Mouse (Mus musculus): ENCODE data around the gene Trp73. TPM values are rescaled to one million over a fixed set of nuclear protein-coding genes. Genes with fewer than 3 reads are reported as not detected.

Gene Trp73
- total RNA-seq, 2 experiments from 2014 or later: not detected

DNA sequence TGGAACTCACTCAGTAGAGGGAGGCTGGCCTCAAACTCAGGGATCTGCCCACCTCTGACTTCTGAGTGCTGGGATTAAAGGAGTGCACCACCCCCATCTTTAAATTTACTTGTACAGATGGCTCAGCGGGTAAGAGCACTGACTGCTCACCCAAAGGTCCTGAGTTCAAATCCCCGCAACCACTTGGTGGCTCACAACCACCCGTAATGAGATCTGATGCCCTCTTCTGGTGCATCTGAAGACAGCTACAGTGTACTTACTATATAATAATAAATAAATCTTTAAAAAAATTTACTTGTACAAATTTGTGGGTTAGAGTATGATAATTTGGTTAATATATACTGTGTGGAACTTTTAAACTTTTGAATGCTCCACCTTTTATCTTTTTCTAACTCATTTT is 4.7 kb upstream of the Trp73 start:
- intact Hi-C loops (cut with DNase I): no loop called here

DNA sequence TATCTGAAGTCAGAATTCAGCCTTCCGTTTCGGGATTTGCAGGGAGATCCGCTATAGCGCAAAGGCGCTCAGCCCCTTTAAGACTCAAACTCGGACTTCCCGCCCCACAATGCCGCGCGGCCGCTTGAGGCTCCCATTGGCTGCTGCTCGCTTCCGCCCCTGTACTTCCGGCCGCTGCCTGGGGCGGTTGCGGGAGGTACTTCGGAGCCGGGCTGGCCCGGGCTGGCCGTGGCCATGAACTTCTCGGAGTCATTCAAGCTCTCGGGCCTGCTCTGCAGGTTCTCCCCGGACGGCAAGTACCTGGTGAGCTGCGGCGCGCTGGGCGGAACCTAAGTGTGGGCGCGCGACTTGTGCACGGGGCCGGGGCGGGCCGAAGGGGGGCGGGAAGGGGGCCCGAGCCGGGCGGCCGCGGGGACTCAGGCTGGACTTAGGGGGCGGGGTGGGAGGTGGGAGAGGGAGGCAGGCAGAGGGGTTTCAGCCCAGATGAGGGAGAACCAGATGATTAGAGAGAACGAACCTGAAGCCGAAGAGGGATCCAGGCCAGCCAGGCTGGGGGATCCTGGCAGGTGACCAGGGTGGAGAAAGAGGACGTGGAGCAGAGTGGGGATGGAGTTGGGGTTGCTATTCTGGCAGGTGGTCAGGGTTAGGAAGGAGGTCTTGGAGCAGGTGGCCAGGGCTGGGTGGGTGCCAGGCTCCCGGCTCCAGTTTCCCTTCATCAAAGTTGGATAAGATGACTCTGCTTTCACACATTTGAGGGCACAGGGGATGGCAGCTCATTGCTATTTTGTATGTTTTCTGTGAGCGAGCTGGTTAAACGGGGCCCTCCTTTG is 2.4 kb upstream of the Trp73 start, which contains the start of gene Wrap73:
Wrap73 (plus strand) TSS at position 162 of the 830 bp plus-strand sequence.
- intact Hi-C loops (cut with DNase I): no loop called here
- DNase-seq: peak; percentile 82 to 85

More for the DNA sequence above, 4.7 kb upstream of the Trp73 start:
- no peak for DNase-seq

DNA sequence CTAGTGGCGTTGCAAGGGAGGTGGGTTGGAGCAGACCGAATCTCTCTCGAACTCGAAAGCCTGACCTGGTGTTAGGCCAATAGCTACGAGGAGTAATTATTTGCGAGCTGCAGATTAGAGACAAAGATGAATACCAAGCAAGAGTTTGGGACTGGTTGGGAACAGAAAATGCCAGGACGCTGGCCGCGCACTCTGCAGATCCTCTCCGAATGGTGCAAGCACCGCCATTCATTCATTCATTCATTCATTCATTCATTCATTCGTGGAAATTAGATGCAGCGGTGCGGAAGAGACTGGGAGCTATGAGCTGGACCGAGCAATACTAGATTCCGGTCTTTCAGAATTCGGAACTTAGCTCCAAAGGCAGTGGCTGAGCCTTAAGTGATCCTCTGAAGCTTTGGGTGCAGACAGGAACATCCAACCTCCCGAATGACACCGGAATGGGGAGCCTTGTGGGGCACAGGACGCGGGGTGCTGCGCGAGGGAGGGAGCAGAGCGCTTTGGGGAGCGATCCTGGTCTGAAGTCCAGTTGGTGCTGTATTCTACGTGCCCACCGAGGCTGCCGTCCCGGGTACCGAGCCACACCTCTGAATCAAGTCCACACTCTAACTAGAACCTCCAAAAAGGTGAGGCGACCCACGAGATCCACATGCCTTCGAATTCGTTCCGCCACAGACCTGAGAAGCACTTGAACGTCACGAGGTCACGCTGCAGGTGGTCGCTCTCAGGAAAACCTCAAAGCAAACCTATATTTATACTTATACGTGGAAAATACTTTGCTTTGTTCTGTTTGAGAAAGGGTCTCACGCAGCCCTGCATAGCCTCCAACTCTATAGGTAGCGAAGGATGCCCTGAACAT is 1.2 kb upstream of the Trp73 start:
- intact Hi-C loops (cut with DNase I): no loop called here
- no peak for DNase-seq

DNA sequence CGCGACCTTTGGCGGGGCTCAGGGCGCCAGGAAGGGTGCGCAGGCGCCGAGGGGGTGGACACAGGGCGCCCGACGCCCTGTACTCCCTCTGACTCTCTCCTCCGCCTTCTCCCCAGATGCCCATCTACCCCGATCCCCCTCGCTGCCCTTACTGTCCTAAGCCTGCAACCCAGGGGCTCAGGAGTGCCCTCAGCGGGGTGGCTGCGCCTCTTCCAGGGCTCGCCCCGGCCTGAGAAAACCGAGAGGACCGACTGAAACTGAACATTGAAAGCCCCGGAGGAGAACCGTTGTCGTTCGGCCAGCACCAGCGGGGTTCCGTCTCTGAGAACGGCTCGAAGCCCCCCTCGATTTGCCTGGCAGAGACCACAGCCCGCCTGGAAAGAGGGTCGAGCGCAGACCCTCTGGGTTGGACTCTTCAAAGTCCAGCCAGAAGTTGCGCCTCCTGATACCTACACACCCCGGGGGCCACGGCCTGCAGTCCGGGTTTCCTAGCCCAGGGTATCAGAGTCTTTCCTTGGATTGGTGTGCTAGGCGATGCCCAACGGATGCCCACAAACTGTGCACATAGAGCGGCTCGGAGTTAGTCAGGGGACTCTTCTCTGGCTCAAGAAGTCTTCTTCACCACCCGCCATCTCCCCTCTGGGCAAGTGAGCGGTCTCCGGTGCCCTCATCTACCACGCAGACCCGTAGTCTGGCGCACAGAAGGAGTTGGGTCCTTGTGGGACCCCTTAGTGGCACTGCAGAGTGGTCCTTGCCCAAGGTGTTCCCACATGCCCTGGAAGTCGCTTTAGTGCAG is 403 bp upstream of the Trp73 start:
- intact Hi-C loops (cut with DNase I): no loop called here
- DNase-seq: no peak

DNA sequence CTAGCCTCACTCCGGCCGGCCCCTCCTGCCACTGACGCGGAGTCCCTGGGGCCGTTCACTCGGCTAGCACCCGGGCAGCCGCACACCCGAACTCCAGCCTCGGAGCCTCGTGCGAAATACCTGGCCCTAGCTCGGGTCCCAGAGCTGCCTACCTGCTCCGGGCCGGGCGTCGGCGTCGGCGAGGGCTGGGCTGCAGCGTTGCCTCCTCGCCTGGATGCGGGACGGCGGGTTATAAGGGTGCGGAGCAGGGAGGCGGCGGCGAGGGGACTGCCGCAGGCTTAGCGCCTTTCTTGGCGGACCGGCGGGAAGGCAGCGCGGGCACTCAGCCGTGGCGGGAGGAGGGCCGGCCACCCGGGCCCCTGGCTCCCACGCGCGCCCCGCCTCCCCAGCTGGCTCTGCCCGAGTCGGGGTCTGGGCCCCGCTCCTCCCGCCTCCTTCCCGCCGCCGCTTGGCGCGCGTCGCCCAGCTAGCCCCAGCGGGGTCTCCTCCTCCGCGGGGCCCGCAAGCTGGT is 282 bp downstream of the Trp73 start:
- no peak for DNase-seq
- intact Hi-C loops (cut with DNase I): no loop called here

DNA sequence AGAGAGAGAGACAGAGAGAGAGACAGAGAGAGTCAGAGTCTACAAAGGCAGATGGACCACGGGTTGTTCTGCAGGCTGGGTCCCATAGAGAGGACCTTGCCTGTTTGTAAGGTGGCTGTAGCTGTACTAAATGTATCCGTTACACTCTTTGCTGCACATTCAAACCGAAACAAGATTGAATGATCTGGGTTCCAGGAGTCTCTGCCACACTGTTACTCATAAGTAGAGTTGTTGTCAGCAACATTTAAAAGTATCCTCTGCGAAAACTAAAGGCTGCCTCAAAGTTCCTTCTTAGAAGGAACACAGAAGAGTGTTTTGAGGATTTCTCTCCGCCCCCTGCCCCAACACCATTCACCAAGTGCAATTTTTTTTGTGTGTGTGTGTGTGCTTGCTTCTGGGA is 2.9 kb downstream of the Trp73 start:
- intact Hi-C loops (cut with DNase I): no loop called here
- DNase-seq: no peak

DNA sequence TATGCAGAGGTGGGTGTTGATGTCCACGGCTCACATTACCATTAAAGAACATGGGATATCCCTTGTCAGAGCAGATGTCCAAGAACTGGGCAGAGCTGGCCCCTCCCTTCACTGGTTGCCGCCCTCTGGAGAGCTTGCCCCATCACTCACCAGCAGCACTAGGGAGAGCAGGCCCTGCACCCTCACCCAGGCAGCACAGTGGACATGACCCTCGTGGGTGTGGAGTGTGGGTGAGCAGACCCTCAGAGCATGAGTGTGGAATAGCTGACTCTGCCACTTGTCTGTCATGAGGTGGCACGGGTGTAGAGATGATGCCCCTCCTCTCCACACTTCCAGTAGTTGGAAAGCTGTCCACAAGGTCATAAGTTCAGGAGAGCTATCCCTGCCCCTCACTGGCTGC is 5.2 kb downstream of the Trp73 start:
- intact Hi-C loops (cut with DNase I): no loop called here
- no peak for DNase-seq

DNA sequence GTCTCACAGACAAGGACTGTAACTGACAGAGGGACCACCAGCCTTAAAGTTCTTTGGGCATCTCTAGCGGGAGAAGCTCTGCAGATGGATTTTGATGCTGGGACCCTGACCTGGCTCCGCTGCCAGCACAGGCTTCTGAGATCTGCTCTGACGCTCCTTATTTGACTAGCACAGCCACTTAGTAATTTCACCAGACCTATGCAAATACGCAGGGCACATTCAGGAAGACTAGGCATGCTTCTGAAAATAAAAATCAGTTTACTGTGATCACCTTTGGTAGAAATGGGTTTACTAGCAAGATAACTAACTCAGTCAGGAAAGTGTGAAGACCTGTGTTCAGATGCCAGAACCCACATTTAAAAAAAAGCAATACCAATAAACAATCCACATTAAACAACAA is 8.1 kb downstream of the Trp73 start:
- intact Hi-C loops (cut with DNase I): no loop called here
- DNase-seq: no peak

DNA sequence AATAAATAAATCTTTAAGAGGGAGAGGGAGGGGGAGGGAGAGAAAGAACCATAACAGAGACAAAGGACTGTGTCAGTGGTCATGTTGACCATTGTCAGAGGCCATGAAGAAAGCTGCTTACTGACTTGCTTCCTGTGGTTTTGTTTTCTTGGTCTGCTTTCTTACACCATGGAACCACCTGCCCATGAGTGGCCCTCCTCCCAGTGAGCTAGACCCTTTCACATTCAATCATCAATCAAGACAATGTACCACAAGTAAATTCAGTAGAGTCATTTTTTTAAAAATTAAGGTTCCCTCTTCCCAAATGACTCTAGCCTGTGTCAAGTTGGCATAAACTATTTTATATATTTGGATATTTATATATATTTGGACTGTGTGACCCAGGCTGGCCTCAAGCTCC is 10.1 kb downstream of the Trp73 start:
- no peak for DNase-seq
- intact Hi-C loops (cut with DNase I): no loop called here

DNA sequence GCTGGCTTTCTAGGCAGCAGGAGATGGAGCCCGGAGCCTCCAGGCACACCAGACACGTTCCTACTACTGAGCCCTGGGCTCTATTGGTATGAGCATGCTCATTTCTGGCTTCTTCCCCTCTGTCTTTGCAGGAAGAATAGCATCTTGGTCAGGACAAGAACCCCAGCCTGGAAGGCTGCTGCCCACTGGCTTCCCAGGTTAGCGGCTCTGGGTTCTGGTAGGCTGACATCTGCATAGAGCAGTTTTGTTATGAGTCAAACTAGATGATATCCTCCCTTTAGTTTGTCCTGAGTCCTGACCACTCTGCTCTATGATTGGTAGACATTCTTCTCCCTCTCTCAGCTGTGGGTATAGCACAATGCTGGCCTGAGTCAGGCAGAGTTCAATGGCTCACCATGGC is 12.7 kb downstream of the Trp73 start:
- intact Hi-C loops (cut with DNase I): no loop called here
- DNase-seq: no peak

DNA sequence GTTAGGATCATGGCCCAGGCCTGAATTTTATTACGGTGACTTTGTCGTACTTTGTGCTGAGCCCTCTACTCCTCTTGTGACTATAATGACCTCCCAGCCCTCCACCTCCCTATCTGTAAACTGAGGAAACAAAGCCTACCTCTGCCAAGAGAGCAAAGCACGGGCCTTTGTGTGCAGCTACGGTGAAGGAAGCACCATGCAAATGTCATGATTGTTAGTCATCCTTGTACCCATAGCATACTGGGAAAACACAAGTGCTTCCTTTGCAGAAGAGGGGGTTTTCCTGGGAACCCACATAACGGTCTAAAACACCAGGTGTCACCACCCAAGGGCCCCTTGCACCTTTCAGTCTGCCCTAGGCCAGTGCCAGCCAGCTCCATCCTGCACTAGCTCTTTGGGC is 14.8 kb downstream of the Trp73 start:
- DNase-seq: no peak
- intact Hi-C loops (cut with DNase I): no loop called here

DNA sequence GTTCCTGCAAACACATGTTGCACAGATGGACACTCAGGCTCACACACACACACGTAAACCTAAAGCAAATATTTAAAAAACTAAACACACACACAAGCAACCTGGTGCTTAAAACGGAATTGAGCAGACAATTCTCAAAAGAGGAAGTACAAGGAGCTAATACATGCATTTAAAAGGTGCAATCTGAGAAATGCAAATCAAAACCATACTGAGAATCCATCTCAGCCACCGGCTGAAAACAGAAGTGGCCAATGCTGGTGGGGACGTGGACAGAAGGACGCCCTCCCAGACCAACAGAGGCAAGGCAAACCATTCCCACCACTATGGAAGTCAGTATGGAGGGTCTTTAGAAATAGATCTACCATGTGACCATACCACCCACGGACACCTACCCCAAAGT is 16.5 kb downstream of the Trp73 start:
- intact Hi-C loops (cut with DNase I): no loop called here
- DNase-seq: no peak

DNA sequence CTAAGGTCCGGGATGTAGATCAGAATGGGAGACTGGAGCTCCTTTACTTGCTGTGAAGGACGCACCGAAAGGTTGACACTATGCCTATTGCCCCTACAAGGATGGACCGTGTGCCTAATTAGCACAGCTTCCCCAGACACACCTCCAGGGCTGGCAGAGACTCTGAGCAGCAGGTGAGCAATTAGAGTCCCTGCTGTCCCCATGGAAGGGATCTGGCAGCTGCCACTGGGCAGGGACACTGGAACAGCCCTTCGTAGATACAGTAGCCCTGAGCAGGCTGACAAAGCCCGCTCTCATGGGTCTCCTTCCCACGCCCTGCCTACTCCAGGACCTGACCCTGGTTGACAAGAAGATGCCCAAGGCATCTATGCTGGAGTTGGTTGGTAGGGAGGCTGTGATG is 17.6 kb downstream of the Trp73 start:
- no peak for DNase-seq
- intact Hi-C loops (cut with DNase I): no loop called here

DNA sequence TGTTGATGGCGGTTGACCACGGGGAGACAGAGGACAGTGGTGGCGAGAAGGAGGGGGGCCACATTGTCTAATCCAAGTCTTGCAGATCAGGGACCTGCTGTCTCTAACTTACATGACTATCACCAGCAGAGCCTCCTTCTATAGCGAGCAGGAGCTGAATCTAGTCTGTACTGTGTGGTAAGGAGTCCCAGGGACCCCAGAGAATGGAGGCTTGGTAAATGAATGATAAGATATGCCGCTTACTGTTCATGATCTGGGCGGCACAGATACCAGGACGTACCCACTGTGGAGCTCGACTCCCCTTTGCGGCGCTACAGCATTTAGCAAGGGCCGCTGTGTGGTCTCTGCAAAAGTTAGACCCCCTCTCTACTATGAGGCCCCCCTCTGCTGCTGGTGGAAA is 18.2 kb downstream of the Trp73 start:
- DNase-seq: no peak
- intact Hi-C loops (cut with DNase I): no loop called here

DNA sequence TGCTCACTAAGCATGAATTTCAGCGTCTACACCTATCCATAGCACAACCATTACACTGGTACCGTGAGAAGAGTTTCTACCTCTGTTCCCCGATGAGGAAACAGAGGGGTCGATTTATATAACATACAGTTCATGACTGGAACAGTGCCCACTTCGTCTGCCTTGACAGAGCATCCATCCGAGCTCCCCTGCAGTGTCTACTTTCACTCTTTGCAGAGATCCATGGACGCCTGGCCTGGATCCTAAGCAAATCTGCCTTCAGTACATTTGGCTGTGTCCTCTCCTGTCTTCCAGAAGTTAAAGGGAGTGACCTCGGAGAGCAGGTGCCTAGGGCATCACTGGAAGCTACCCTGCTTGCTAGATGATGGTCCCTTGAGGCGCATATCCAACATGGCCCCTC is 20.8 kb downstream of the Trp73 start:
- intact Hi-C loops (cut with DNase I): no loop called here
- DNase-seq: no peak

DNA sequence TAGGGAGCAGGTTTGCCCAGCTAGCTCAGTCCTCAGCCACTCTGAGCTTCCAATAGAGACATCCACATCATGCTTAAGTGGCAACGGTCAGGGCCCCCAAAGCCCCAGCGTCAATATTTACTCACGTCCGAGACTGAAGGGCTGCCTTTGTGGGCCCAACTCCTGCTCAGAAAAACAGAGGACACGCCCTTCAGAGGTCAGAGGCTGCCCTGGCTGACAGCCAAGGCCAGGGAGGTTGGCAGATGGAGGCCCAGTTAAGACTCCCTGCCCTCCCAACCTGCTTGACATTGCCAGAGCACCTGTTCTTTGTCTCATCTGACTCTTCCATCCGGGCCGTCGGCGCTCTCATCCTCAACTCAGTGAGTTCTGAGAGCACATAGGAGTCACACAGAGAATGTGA is 21.2 kb downstream of the Trp73 start:
- no peak for DNase-seq
- intact Hi-C loops (cut with DNase I): no loop called here

DNA sequence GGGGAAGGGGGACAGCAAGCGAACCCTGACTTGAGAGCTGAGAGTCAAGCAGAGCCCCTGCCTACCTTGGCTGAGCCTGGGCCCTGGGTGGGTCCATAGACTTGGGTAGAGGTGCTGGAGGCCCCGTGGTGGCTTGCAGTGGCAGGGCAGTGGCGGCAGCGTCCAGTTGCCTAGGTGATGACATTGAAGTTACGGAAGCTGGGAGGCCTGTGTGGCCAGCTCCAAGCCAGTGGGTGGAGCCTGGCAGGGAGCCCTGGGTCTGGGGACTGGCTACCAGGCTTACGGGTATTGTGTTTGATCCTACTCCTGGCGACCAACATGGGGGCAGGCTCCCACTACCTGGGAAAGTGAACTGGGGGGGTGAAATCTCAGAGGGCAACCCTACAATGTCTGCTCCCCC is 23.6 kb downstream of the Trp73 start:
- intact Hi-C loops (cut with DNase I): no loop called here
- no peak for DNase-seq

DNA sequence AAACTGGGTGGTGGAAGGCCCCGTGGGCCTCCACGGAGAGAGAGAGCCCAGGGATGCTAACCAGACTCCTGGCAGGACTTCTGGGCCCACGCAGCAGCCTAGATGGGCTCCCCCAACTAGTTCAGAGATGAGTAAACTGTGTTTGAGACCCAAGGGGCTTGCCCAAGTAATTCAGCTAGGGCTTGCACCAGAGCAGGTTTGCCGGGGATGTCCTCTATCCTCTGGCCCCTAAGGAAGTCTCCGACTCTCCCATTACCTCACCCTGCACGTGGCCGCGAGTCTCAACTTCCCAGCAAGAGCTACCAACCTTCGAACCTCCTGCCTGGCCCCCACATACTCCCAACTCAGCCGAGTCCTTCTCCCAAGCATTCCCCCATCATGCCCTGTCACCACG is 30.2 kb downstream of the Trp73 start:
- no peak for DNase-seq
- intact Hi-C loops (cut with DNase I): no loop called here

DNA sequence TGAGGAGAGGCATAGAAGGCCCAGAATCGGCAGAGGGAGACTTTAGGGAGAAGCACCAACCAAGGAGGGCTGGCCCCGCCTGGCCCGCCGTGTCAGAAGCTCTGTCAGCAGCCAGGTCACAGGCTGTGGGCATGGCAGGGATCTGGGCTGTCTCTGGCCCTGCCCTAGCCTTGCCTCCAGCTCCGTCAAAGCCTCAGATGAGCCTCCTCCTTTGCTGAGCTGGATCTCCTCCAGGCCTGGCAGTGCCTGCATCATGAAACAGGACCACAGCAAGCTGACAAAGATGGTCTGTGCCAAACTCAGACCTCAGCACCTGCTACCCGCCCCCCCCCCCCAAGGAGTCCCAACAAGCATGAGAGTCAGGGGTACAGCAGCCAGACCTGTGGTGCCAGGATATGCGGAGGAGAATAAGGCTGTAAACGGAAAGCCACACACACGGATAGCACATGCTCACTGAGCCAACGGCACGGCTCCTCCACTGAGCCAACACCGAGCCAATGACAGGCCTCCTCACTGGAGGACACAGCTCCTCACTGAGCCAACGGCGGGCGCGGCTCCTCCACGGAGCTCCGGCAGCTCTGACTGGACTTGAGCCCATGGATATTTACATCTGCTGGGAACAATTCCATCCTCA is 30.7 kb downstream of the Trp73 start:
- DNase-seq: no peak
- intact Hi-C loops (cut with DNase I): no loop called here

DNA sequence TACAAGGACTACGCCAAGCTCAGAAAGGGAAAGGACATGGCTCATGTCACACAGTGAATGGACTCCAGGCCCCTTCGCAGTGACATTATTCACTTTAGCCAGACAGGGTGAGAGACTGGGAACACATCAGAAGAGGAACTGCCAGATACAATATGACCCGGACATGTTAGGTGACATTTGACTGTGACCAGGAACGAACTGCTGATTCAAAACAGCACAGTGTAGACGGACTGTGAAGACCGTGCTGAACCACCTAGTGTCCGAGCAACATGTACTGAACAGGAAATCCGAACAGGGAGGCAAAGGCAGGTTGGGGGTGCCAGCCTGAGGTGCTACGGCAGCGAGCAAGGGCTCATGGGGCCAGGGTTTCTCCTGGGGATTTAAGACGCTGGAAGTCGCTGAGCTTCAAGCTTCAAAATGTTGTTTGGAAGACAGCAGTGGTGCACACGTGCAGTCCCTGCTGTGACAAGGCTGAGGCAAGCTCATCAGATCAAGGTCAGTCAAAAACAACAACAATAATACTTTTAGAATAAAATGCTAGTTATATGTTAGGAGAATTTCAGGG is 33.4 kb downstream of the Trp73 start:
- DNase-seq: no peak
- intact Hi-C loops (cut with DNase I): no loop called here

All from gastrocnemius, postnatal 36 days (tissue).